Mouse (Mus musculus) forebrain, embryonic 11.5 days (tissue): ENCODE results near the gene Fstl1. TPM values are rescaled to one million over a fixed set of nuclear protein-coding genes. Genes with fewer than 3 reads are reported as not detected.

Experiments used
- ATAC-seq: fragments of 200-750 bp; cut with Nextera tagmentation; replicated peaks from 2 replicates; pipeline ENCODE4 v1.8.0; 2017; ENCODE audit warnings: moderate TSS enrichment; ENCODE audit not compliant: low FRiP score
- DNase-seq: peaks from one replicate; pipeline ENCODE4 v3.0.0-alpha.2; 2017; ENCODE audit warnings: low spot score
- H3K27ac ChIP-seq: fragments of 300-500 bp; sonication (generic); 2 replicates; pipeline ENCODE4 v1.5.1; 2014; ENCODE audit warnings: low read depth, low read length
- H3K27me3 ChIP-seq: fragments of 300-500 bp; sonication (generic); 2 replicates; pipeline ENCODE4 v1.6.1; 2014; ENCODE audit warnings: mild to moderate bottlenecking, low read length, mixed read lengths; ENCODE audit not compliant: control insufficient read depth, insufficient read depth
- H3K36me3 ChIP-seq: fragments of 300-500 bp; sonication (generic); 2 replicates; pipeline ENCODE4 v1.6.1; 2014; ENCODE audit warnings: mild to moderate bottlenecking, low read length, moderate library complexity, mixed read lengths; ENCODE audit not compliant: control insufficient read depth, insufficient read depth
- H3K4me1 ChIP-seq: fragments of 300-500 bp; sonication (generic); replicated peaks from 2 replicates; pipeline ENCODE4 v1.6.1; 2014; ENCODE audit warnings: low read length, mixed read lengths; ENCODE audit not compliant: control insufficient read depth, insufficient read depth
- H3K4me2 ChIP-seq: fragments of 300-500 bp; sonication (generic); 2 replicates; pipeline ENCODE4 v1.6.1; 2014; ENCODE audit warnings: low read depth, mild to moderate bottlenecking, low read length, moderate library complexity, mixed read lengths; ENCODE audit not compliant: severe bottlenecking
- H3K4me3 ChIP-seq: fragments of 300-500 bp; sonication (generic); 2 replicates; pipeline ENCODE4 v1.5.1; 2014; ENCODE audit warnings: low read depth, low read length
- H3K9ac ChIP-seq: fragments of 300-500 bp; sonication (generic); 2 replicates; pipeline ENCODE4 v1.6.1; 2014; ENCODE audit warnings: low read length
- H3K9me3 ChIP-seq: fragments of 300-500 bp; sonication (generic); 2 replicates; pipeline ENCODE4 v1.6.1; 2016; ENCODE audit warnings: low read length, mixed read lengths; ENCODE audit not compliant: control insufficient read depth
- WGBS: fragments of 180-500 bp; shearing (Covaris S2); extraction: QIAGEN DNeasy Blood & Tissue Kit; methylation state at CpG from one replicate; pipeline ENCODE4 v1.1.7; 2014; 5-methylcytosine and 5-hydroxymethylcytosine counted together
- polyA plus RNA-seq: library from polyadenylated mRNA; unstranded; fragments of >200 nt; fragmentation: Nextera tagmentation; extraction: Ambion mirVana; gene quantifications from 2 replicates; pipeline ENCODE4 v1.2.1, GENCODE M21; 2014

Gene Fstl1
- polyA plus RNA-seq, 1 experiment from 2014 or later, result 176 TPM

GRCm38 (mm10) chr16:37823949-37824348, 47.3 kb downstream of the Fstl1 start:
- DNase-seq, result no peak
- Histone ChIP-seq H3K9ac (no peak overlapping the region), H3K4me2 (no peak overlapping the region), H3K4me1 (no peaks in the 10 kb centered on the region), H3K4me3 (no peak overlapping the region), H3K27ac (no peak overlapping the region), H3K9me3 (no peaks in the 10 kb centered on the region), H3K36me3 (peaks cover 5% of the 10 kb centered on the region; the same call in 1 of the 2 replicates), H3K27me3 (no peaks in the 10 kb centered on the region)
- 89% methylated on average over 5 of the region's 5 CpGs for WGBS
- ATAC-seq, result no peak

GRCm38 (mm10) chr16:37824778-37825505, 48.3 kb downstream of the Fstl1 start:
- WGBS, result 91% methylated on average over 12 of the region's 12 CpGs
- Histone ChIP-seq H3K9me3 (no peaks in the 10 kb centered on the region), H3K4me1 (no peaks in the 10 kb centered on the region), H3K36me3 (peaks cover 7% of the 10 kb centered on the region; the same call in 1 of the 2 replicates), H3K4me3 (no peak overlapping the region), H3K27ac (no peak overlapping the region), H3K4me2 (no peak overlapping the region), H3K27me3 (no peaks in the 10 kb centered on the region), H3K9ac (no peak overlapping the region)
- no peak for DNase-seq
- ATAC-seq, result no peak

DNA sequence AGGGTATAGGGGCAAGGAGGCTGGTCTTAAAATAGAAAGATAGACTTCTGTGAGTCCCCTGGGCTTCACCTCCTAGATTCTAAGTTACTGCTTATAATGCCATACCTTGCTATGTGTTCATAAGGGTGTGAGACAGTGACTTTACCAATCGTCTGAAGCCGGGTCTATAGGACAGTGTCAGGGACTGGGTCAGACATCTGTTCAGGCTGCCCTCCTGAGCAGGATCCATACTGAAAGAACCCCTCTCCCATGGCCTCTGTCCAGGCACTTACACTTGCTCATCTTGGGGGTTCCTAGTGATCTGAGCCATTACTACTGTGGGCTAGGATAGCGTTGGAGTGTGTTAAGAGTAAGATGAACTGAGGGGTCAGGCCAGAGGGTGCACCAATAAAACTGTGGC, 49.6 kb downstream of the Fstl1 start:
- no peak for DNase-seq
- ATAC-seq, result no peak
- no peaks in the 10 kb centered on the region for H3K4me1 ChIP-seq

DNA sequence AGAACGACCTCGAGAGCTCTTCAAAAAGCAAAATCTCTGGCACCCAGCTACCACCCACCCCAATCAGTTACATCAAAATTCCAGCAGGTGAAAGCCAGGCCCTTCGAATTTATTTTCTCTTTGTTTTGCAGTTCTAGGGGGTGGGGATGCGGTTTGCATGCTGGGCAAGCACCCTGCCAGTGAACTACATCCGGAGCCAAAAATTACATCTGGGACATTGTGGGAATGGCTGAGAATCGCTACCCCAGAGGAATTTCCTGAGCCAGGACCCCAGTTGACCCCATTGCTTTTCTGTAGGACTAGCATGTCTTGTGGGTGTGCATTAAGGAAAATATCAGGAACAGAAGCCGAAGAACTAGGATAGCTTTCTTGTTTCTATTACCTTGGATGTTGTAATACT, 54.4 kb downstream of the Fstl1 start:
- H3K9ac ChIP-seq, result no peak overlapping the region
- no peak overlapping the region for H3K4me2 ChIP-seq
- H3K4me3 ChIP-seq, result no peak overlapping the region
- no peak for DNase-seq
- no peak for ATAC-seq
- H3K36me3 ChIP-seq, result peaks cover 8% of the 10 kb centered on the region; the same call in 1 of the 2 replicates
- H3K9me3 ChIP-seq, result no peaks in the 10 kb centered on the region
- no peaks in the 10 kb centered on the region for H3K4me1 ChIP-seq
- 83% methylated on average over 7 of the region's 7 CpGs for WGBS
- no peak overlapping the region for H3K27ac ChIP-seq
- H3K27me3 ChIP-seq, result no peaks in the 10 kb centered on the region

More for the DNA sequence above, 49.6 kb downstream of the Fstl1 start:
- H3K36me3 ChIP-seq, result peaks cover 8% of the 10 kb centered on the region; the same call in 1 of the 2 replicates
- no peak overlapping the region for H3K4me2 ChIP-seq
- no peak overlapping the region for H3K4me3 ChIP-seq
- H3K27ac ChIP-seq, result no peak overlapping the region
- no peaks in the 10 kb centered on the region for H3K9me3 ChIP-seq
- H3K9ac ChIP-seq, result no peak overlapping the region
- 98% methylated on average over 3 of the region's 3 CpGs for WGBS
- H3K27me3 ChIP-seq, result no peaks in the 10 kb centered on the region

DNA sequence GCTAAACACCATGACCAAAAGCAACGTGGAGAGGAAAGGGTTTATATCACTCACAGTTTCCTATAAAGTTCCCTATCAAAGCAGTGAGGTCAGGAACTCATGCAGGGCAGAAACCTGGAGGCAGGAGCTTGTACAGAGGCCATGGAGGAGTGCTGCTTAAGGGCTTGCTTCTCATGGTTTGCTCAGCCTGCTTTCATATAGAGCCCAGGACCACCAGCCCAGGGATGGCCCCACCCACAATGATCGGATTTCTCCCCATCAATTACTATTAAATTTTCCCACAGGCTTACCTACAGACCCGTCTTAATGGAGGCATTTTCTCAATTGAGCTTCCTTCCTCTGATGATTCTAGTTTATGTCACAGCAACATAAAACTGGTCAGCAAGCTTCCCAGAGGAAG, 60.9 kb downstream of the Fstl1 start:
- H3K4me2 ChIP-seq, result no peak overlapping the region
- H3K9me3 ChIP-seq, result no peaks in the 10 kb centered on the region
- H3K4me1 ChIP-seq, result no peaks in the 10 kb centered on the region
- no peaks in the 10 kb centered on the region for H3K36me3 ChIP-seq
- ATAC-seq, result no peak
- H3K27me3 ChIP-seq, result no peaks in the 10 kb centered on the region
- H3K9ac ChIP-seq, result no peak overlapping the region
- no peak overlapping the region for H3K27ac ChIP-seq
- H3K4me3 ChIP-seq, result no peak overlapping the region
- WGBS, result 83% methylated on average over 3 of the region's 3 CpGs
- no peak for DNase-seq

- WGBS, result 88% methylated on average over 2 of the region's 2 CpGs
- H3K27ac ChIP-seq, result no peak overlapping the region
- DNase-seq (no peak), ATAC-seq (no peak)
- H3K9me3 ChIP-seq, result no peaks in the 10 kb centered on the region
- H3K36me3 ChIP-seq, result no peaks in the 10 kb centered on the region
- no peak overlapping the region for H3K4me3 ChIP-seq
- no peak overlapping the region for H3K9ac ChIP-seq
- H3K27me3 ChIP-seq, result no peaks in the 10 kb centered on the region
- no peaks in the 10 kb centered on the region for H3K4me1 ChIP-seq
- no peak overlapping the region for H3K4me2 ChIP-seq
Measured at GRCm38 (mm10) chr16:37842439-37842838, 65.8 kb downstream of the Fstl1 start.

GRCm38 (mm10) chr16:37843740-37844139, 67.1 kb downstream of the Fstl1 start:
- Histone ChIP-seq H3K9me3 (no peaks in the 10 kb centered on the region), H3K9ac (no peak overlapping the region), H3K4me2 (no peak overlapping the region), H3K27me3 (no peaks in the 10 kb centered on the region), H3K4me3 (no peak overlapping the region), H3K4me1 (no peaks in the 10 kb centered on the region), H3K27ac (no peak overlapping the region), H3K36me3 (no peaks in the 10 kb centered on the region)
- ATAC-seq (no peak), DNase-seq (no peak)
- 92% methylated on average over 12 of the region's 12 CpGs for WGBS

GRCm38 (mm10) chr16:37845202-37845925, 68.7 kb downstream of the Fstl1 start:
- no peak overlapping the region for H3K27ac ChIP-seq
- no peak overlapping the region for H3K9ac ChIP-seq
- H3K4me3 ChIP-seq, result no peak overlapping the region
- ATAC-seq (no peak), DNase-seq (no peak)
- H3K9me3 ChIP-seq, result no peaks in the 10 kb centered on the region
- no peaks in the 10 kb centered on the region for H3K4me1 ChIP-seq
- no peaks in the 10 kb centered on the region for H3K27me3 ChIP-seq
- 96% methylated on average over 7 of the region's 7 CpGs for WGBS
- no peaks in the 10 kb centered on the region for H3K36me3 ChIP-seq
- no peak overlapping the region for H3K4me2 ChIP-seq
